Mouse (Mus musculus): ENCODE results near the gene Lyzl4. TPM values are rescaled to one million over a fixed set of nuclear protein-coding genes. Genes with fewer than 3 reads are reported as not detected.

The Lyzl4 gene
- not detected in 2 replicates for polyA plus RNA-seq (2016; fragmentation: Nextera tagmentation; extraction: Ambion mirVana)

- H3K27me3 ChIP-seq (ENCODE audit: low read depth, poor library complexity, severe bottlenecking) = peaks cover 90% of the 10 kb centered on the region
- under 1% methylated on average over 26 of the region's 26 CpGs for WGBS
- H3K4me3 ChIP-seq = peak within 1 kb of the TSS; percentile 63
- no peaks in the 10 kb centered on the region for H3K9me3 ChIP-seq (replicated peaks)
- H3K36me3 ChIP-seq = no peaks in the 10 kb centered on the region
- peak; percentile 83 for DNase-seq (ENCODE audit: low spot score)
- peaks cover 20% of the 10 kb centered on the region for H3K4me1 ChIP-seq
- H3K27ac ChIP-seq = peak within 1 kb of the TSS; percentile 65
These were observed at the start of gene Lyzl4 for GRCm38 (mm10) chr9:121642001-121642400. TSS of gene Lyzl4 (minus strand) at chr9:121642096.

- Histone ChIP-seq H3K27ac (no peak overlapping the region), H3K4me3 (no peak overlapping the region), H3K9me3 (replicated peaks) (no peaks in the 10 kb centered on the region), H3K36me3 (peaks cover 62% of the 10 kb centered on the region), H3K4me1 (no peaks in the 10 kb centered on the region), H3K27me3 (ENCODE audit: low read depth, poor library complexity, severe bottlenecking) (no peaks in the 10 kb centered on the region)
- no peak for DNase-seq (ENCODE audit: low spot score)
- WGBS = 95% methylated on average over 7 of the region's 7 CpGs
These were observed 48.8 kb upstream of the Lyzl4 start for GRCm38 (mm10) chr9:121690734-121691133.

DNA sequence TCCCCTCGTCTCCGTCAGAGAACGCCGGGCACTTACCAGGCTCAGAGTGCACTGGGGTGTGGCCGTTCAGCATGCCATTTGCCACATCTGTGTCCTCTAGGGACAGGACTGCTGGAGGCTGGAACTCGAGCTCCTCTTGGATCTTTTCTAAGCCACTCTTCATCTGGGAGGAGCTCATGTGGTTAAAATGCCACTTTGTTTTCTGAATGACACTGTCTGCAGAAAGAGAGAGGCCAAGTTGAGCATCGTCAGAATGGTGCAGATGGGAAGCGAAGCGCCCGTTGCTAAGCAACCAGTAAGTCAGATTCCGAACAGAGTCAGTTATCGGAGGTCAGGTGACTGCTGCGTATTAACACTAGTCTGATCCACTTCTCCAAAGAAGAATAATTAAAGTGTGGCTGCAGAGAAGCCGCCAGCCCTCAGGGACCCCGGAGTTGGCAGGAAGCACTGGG is 48.3 kb upstream of the Lyzl4 start:
- Histone ChIP-seq H3K27me3 (ENCODE audit: low read depth, poor library complexity, severe bottlenecking) (no peaks in the 10 kb centered on the region), H3K27ac (no peak overlapping the region), H3K4me3 (no peak overlapping the region), H3K36me3 (peaks cover 62% of the 10 kb centered on the region), H3K4me1 (no peaks in the 10 kb centered on the region), H3K9me3 (replicated peaks) (no peaks in the 10 kb centered on the region)
- DNase-seq (ENCODE audit: low spot score) = no peak
- WGBS = 87% methylated on average over 15 of the region's 15 CpGs

GRCm38 (mm10) chr9:121684702-121685101 is 42.8 kb upstream of the Lyzl4 start:
- Histone ChIP-seq H3K9me3 (replicated peaks) (no peaks in the 10 kb centered on the region), H3K4me1 (0 out of 2 replicates have a peak, but pooled peaks cover 4% of the 10 kb centered on the region), H3K27ac (no peak overlapping the region), H3K4me3 (no peak overlapping the region), H3K27me3 (ENCODE audit: low read depth, poor library complexity, severe bottlenecking) (peaks cover 14% of the 10 kb centered on the region; the same call in 1 of the 2 replicates), H3K36me3 (peaks cover 47% of the 10 kb centered on the region)
- no peak for DNase-seq (ENCODE audit: low spot score)
- 82% methylated on average over 7 of the region's 7 CpGs for whole genome bisulfite sequencing

- no peak for DNase-seq (ENCODE audit: low spot score)
- Histone ChIP-seq H3K4me1 (peaks cover 9% of the 10 kb centered on the region; the same call in 1 of the 2 replicates), H3K36me3 (peaks cover 32% of the 10 kb centered on the region), H3K27me3 (ENCODE audit: low read depth, poor library complexity, severe bottlenecking) (peaks cover 14% of the 10 kb centered on the region; the same call in 1 of the 2 replicates), H3K27ac (no peak overlapping the region), H3K4me3 (no peak overlapping the region), H3K9me3 (replicated peaks) (no peaks in the 10 kb centered on the region)
- 73% methylated on average over 18 of the region's 18 CpGs for WGBS
These were observed 40.3 kb upstream of the Lyzl4 start for GRCm38 (mm10) chr9:121682037-121682680.

DNA sequence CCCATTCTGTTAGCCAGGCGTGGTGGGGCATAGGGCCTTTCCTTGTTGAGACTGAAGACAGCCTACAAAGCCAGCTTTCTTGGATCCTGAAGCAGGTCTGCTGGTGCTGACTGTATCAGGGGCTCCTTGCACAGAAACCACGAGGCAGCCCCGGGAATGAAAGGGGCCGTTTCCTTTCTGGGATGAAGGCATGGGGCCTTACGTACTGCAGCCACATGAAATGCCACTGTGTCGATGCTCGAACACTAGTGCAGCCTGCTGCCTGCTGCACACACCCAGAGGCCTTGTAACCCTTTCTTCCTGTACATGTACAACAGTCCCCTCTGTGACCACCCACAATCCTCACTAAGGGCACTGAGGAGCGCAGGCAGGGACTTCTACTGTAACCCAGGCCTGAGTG is 39.3 kb upstream of the Lyzl4 start:
- Histone ChIP-seq H3K4me1 (peaks cover 9% of the 10 kb centered on the region; the same call in 1 of the 2 replicates), H3K36me3 (peaks cover 30% of the 10 kb centered on the region), H3K9me3 (replicated peaks) (no peaks in the 10 kb centered on the region), H3K27ac (no peak overlapping the region), H3K27me3 (ENCODE audit: low read depth, poor library complexity, severe bottlenecking) (peaks cover 14% of the 10 kb centered on the region; the same call in 1 of the 2 replicates), H3K4me3 (no peak overlapping the region)
- DNase-seq (ENCODE audit: low spot score) = no peak
- 88% methylated on average over 8 of the region's 8 CpGs for whole genome bisulfite sequencing

DNA sequence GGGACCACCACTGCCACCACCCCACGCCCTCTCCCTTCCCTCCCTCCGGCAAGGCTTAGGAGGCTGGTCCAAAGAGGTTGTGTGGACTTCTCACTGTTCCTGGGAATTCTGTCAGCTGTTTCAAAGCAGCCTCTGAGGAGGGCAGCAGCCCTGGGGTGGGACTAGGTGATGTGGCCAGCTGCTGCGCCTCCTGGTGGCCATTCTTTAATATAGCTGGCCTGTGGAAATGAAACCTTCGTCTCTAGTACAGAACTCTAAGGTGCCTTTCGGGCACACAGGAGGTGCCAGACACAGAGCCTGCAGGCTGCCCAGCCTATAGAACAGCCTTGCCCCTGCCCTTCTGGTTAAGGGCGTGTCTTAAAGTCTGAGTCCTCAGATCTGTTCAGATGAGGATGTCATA is 37.7 kb upstream of the Lyzl4 start:
- Histone ChIP-seq H3K9me3 (replicated peaks) (no peaks in the 10 kb centered on the region), H3K36me3 (peaks cover 17% of the 10 kb centered on the region), H3K4me1 (peaks cover 9% of the 10 kb centered on the region; the same call in 1 of the 2 replicates), H3K4me3 (no peak overlapping the region), H3K27me3 (ENCODE audit: low read depth, poor library complexity, severe bottlenecking) (peaks cover 14% of the 10 kb centered on the region; the same call in 1 of the 2 replicates), H3K27ac (no peak overlapping the region)
- peak; percentile 77 for DNase-seq (ENCODE audit: low spot score)
- WGBS = 24% methylated on average over 6 of the region's 6 CpGs

- Histone ChIP-seq H3K27me3 (ENCODE audit: low read depth, poor library complexity, severe bottlenecking) (peaks cover 12% of the 10 kb centered on the region; the same call in 1 of the 2 replicates), H3K4me3 (no peak overlapping the region), H3K36me3 (peaks cover 9% of the 10 kb centered on the region), H3K9me3 (replicated peaks) (no peaks in the 10 kb centered on the region), H3K4me1 (peaks cover 13% of the 10 kb centered on the region), H3K27ac (no peak overlapping the region)
- 84% methylated on average over 8 of the region's 8 CpGs for WGBS
- no peak for DNase-seq (ENCODE audit: low spot score)
These were observed 35.6 kb upstream of the Lyzl4 start for GRCm38 (mm10) chr9:121677476-121677875.

DNA sequence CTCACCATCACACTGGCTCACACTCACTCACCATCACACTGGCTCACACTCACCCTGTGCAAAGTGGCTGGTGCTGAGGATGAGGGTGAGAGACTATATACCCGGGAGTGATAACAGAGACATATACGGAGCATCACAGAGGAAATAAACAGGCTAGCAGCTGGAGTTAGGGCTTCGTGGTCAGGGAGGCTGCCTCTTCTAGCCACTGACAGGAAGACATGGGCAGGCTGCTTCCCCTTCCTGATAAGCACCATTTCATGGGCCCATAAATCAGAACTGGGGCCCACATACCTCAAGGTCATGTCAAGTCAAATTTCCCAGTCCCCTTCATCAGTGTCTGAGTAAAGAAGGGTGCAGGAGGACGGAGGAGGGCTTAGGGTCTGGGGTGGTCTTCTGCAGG is 35.2 kb upstream of the Lyzl4 start:
- 69% methylated on average over 4 of the region's 4 CpGs for WGBS
- no peak overlapping the region for H3K4me3 ChIP-seq
- no peaks in the 10 kb centered on the region for H3K9me3 ChIP-seq (replicated peaks)
- no peak for DNase-seq (ENCODE audit: low spot score)
- H3K27me3 ChIP-seq (ENCODE audit: low read depth, poor library complexity, severe bottlenecking) = peaks cover 8% of the 10 kb centered on the region; the same call in 1 of the 2 replicates
- peaks cover 17% of the 10 kb centered on the region for H3K4me1 ChIP-seq
- peaks cover 5% of the 10 kb centered on the region for H3K36me3 ChIP-seq
- H3K27ac ChIP-seq = no peak overlapping the region

- H3K4me3 ChIP-seq = no peak overlapping the region
- 92% methylated on average over 2 of the region's 2 CpGs for WGBS
- no peaks in the 10 kb centered on the region for H3K9me3 ChIP-seq (replicated peaks)
- DNase-seq (ENCODE audit: low spot score) = no peak
- H3K27me3 ChIP-seq (ENCODE audit: low read depth, poor library complexity, severe bottlenecking) = peaks cover 7% of the 10 kb centered on the region
- H3K27ac ChIP-seq = no peak overlapping the region
- peaks cover 21% of the 10 kb centered on the region for H3K4me1 ChIP-seq
- no peaks in the 10 kb centered on the region for H3K36me3 ChIP-seq
These were observed 33.7 kb upstream of the Lyzl4 start for GRCm38 (mm10) chr9:121675556-121675955.

- 86% methylated on average over 9 of the region's 9 CpGs for WGBS
- peaks cover 13% of the 10 kb centered on the region for H3K27me3 ChIP-seq (ENCODE audit: low read depth, poor library complexity, severe bottlenecking)
- peaks cover 25% of the 10 kb centered on the region for H3K4me1 ChIP-seq
- no peak for DNase-seq (ENCODE audit: low spot score)
- H3K36me3 ChIP-seq = no peaks in the 10 kb centered on the region
- H3K4me3 ChIP-seq = no peak overlapping the region
- no peak overlapping the region for H3K27ac ChIP-seq
- H3K9me3 ChIP-seq (replicated peaks) = no peaks in the 10 kb centered on the region
These were observed 33.1 kb upstream of the Lyzl4 start for GRCm38 (mm10) chr9:121675011-121675410.

DNA sequence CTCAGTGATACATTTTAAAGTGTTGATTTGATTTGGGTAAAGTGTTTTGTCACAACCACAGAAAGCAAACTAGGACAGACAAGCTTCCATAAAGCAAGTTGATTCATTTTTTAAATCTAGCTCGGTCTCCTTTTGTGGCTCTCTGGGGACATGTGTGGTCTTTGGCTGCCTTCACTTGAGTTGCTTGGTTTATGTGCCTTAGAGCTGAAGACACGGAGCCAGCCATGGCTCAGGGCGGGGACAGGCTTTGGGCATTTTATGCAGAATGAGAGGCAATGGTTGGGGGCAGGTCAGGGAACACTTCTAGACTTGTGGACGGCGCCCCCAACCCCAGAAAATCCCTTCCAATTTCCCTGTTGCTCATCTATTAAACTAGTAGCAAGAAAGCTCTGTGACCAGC is 31.8 kb upstream of the Lyzl4 start:
- Histone ChIP-seq H3K36me3 (no peaks in the 10 kb centered on the region), H3K27ac (no peak overlapping the region), H3K4me3 (no peak overlapping the region), H3K9me3 (replicated peaks) (no peaks in the 10 kb centered on the region), H3K27me3 (ENCODE audit: low read depth, poor library complexity, severe bottlenecking) (peaks cover 26% of the 10 kb centered on the region), H3K4me1 (peaks cover 37% of the 10 kb centered on the region)
- 92% methylated on average over 5 of the region's 5 CpGs for WGBS
- no peak for DNase-seq (ENCODE audit: low spot score)

GRCm38 (mm10) chr9:121672311-121672710 is 30.4 kb upstream of the Lyzl4 start:
- whole genome bisulfite sequencing = 59% methylated on average over 5 of the region's 5 CpGs
- no peak overlapping the region; the same call in 1 of the 2 replicates for H3K27ac ChIP-seq
- DNase-seq (ENCODE audit: low spot score) = no peak
- peaks cover 40% of the 10 kb centered on the region for H3K27me3 ChIP-seq (ENCODE audit: low read depth, poor library complexity, severe bottlenecking)
- no peaks in the 10 kb centered on the region for H3K36me3 ChIP-seq
- peaks cover 40% of the 10 kb centered on the region for H3K4me1 ChIP-seq
- H3K4me3 ChIP-seq = no peak overlapping the region
- no peaks in the 10 kb centered on the region for H3K9me3 ChIP-seq (replicated peaks)
